Mouse (Mus musculus): ENCODE measurements around the gene Eaf2. TPM values are rescaled to one million over a fixed set of nuclear protein-coding genes. Genes with fewer than 3 reads are reported as not detected.

Gene Eaf2
- polyA plus RNA-seq, 1 experiment = 3.1 TPM

DNA sequence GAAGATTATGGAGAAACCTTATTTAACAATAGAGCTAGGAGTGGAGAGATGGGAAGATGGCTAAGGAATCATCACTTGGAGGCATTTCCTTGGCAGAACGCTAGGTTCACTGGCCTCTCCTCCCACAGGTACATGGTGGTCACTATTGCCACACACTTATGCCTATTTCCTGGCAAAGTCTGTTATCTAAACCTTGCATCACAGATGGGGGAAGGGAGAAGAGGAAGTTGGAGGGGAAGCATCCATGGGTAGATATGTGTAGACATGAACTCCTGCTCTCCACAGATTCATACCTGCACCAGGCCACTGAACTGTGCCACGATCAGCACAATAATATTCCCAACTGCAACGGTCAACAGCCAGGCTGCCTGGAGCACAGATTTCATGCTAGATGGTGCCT lies 122.8 kb downstream of the Eaf2 start:
- H3K27ac ChIP-seq (ENCODE audit: insufficient read depth, low read length) = no peak overlapping the region
- 93% methylated on average over 3 of the region's 3 CpGs for WGBS
- DNase-seq = no peak
- no peaks in the 10 kb centered on the region for H3K4me1 ChIP-seq (ENCODE audit: control insufficient read depth, insufficient read depth, low read length)
- no peak overlapping the region for H3K4me3 ChIP-seq (replicated peaks; ENCODE audit: insufficient read depth, low read depth, low read length)
- H3K27me3 ChIP-seq (ENCODE audit: control insufficient read depth, insufficient read depth, low read length) = no peaks in the 10 kb centered on the region
- TF ChIP-seq CTCF (IDR thresholded peaks at IDR 0.05; ENCODE audit: borderline replicate concordance, insufficient read depth, low read depth, low read length) (no peak), POLR2A (IDR thresholded peaks at IDR 0.05; ENCODE audit: borderline replicate concordance, insufficient read depth, low read length) (no peak)

- H3K27ac ChIP-seq (ENCODE audit: insufficient read depth, low read length) = no peak overlapping the region
- no peak for DNase-seq
- no peaks in the 10 kb centered on the region for H3K27me3 ChIP-seq (ENCODE audit: control insufficient read depth, insufficient read depth, low read length)
- no peaks in the 10 kb centered on the region for H3K4me1 ChIP-seq (ENCODE audit: control insufficient read depth, insufficient read depth, low read length)
- WGBS = 81% methylated on average over 2 of the region's 2 CpGs
- no peak overlapping the region for H3K4me3 ChIP-seq (replicated peaks; ENCODE audit: insufficient read depth, low read depth, low read length)
- no peak for TF ChIP-seq CTCF (IDR thresholded peaks at IDR 0.05; ENCODE audit: borderline replicate concordance, insufficient read depth, low read depth, low read length)
- TF ChIP-seq POLR2A (IDR thresholded peaks at IDR 0.05; ENCODE audit: borderline replicate concordance, insufficient read depth, low read length) = no peak
These were observed 127.0 kb downstream of the Eaf2 start for GRCm38 (mm10) chr16:36747767-36748166.

- WGBS = 82% methylated on average over 4 of the region's 4 CpGs
- TF ChIP-seq POLR2A (IDR thresholded peaks at IDR 0.05; ENCODE audit: borderline replicate concordance, insufficient read depth, low read length) (no peak), CTCF (IDR thresholded peaks at IDR 0.05; ENCODE audit: borderline replicate concordance, insufficient read depth, low read depth, low read length) (no peak)
- Histone ChIP-seq H3K4me3 (replicated peaks; ENCODE audit: insufficient read depth, low read depth, low read length) (no peak overlapping the region), H3K27me3 (ENCODE audit: control insufficient read depth, insufficient read depth, low read length) (no peaks in the 10 kb centered on the region), H3K4me1 (ENCODE audit: control insufficient read depth, insufficient read depth, low read length) (no peaks in the 10 kb centered on the region), H3K27ac (ENCODE audit: insufficient read depth, low read length) (no peak overlapping the region)
- no peak for DNase-seq
These were observed 127.7 kb downstream of the Eaf2 start for GRCm38 (mm10) chr16:36747068-36747467.

- TF ChIP-seq CTCF (IDR thresholded peaks at IDR 0.05; ENCODE audit: borderline replicate concordance, insufficient read depth, low read depth, low read length) = no peak
- no peak for TF ChIP-seq POLR2A (IDR thresholded peaks at IDR 0.05; ENCODE audit: borderline replicate concordance, insufficient read depth, low read length)
- 94% methylated on average over 8 of the region's 8 CpGs for WGBS
- no peak for DNase-seq
These were observed 131.2 kb downstream of the Eaf2 start for GRCm38 (mm10) chr16:36743580-36743979.

More at GRCm38 (mm10) chr16:36743580-36743979, 131.2 kb downstream of the Eaf2 start:
- no peak overlapping the region for H3K27ac ChIP-seq (ENCODE audit: insufficient read depth, low read length)
- H3K4me1 ChIP-seq (ENCODE audit: control insufficient read depth, insufficient read depth, low read length) = no peaks in the 10 kb centered on the region
- no peaks in the 10 kb centered on the region for H3K27me3 ChIP-seq (ENCODE audit: control insufficient read depth, insufficient read depth, low read length)
- H3K4me3 ChIP-seq (replicated peaks; ENCODE audit: insufficient read depth, low read depth, low read length) = no peak overlapping the region

Other genes starting within 250 kb of the Eaf2 start
- gene Cd86, start 208.9 kb downstream of the Eaf2 start, polyA plus RNA-seq (2012; rRNA removed) = 0.62 and 0.78 TPM in 2 replicates
- gene Ildr1, start 181.0 kb downstream of the Eaf2 start, polyA plus RNA-seq (2012; rRNA removed) = 0.70 and 0.77 TPM in 2 replicates
- 13.1 and 26.7 TPM in 2 replicates for gene Slc15a2, start 90.0 kb downstream of the Eaf2 start, polyA plus RNA-seq (2012; rRNA removed)
- 30.2 and 31.4 TPM in 2 replicates for gene Iqcb1, start 46.6 kb downstream of the Eaf2 start, polyA plus RNA-seq (2012; rRNA removed)
- gene Golgb1, start 137 bp upstream of the Eaf2 start, polyA plus RNA-seq (2012; rRNA removed) = 49.0 and 49.1 TPM in 2 replicates
- 2.3 and 3.3 TPM in 2 replicates for gene Hcls1, start 60.0 kb upstream of the Eaf2 start, polyA plus RNA-seq (2012; rRNA removed)
- gene Fbxo40, start 115.5 kb upstream of the Eaf2 start, polyA plus RNA-seq (2012; rRNA removed) = 1.1 and 1.9 TPM in 2 replicates
- gene Polq, start 136.8 kb upstream of the Eaf2 start, polyA plus RNA-seq (2012; rRNA removed) = 0.81 and 0.90 TPM in 2 replicates